Mouse (Mus musculus): ENCODE measurements around the gene Adgrl1. TPM values are rescaled to one million over a fixed set of nuclear protein-coding genes. Genes with fewer than 3 reads are reported as not detected.

Adgrl1 gene
- polyA plus RNA-seq, 2 experiments, result 38.5 to 123 TPM

GRCm38 (mm10) chr8:83876838-83877223 lies 23.1 kb upstream of the Adgrl1 start:
- peaks cover 5% of the 10 kb centered on the region; the same call in 1 of the 2 replicates for H3K27me3 ChIP-seq (ENCODE audit: control insufficient read depth, insufficient read depth, low read length)
- H3K9me3 ChIP-seq (ENCODE audit: control insufficient read depth, low read length), result no peaks in the 10 kb centered on the region
- no peak for ATAC-seq (ENCODE audit: low FRiP score, low read depth)
- peak overlapping the region; percentile 30 for H3K27ac ChIP-seq (replicated peaks; ENCODE audit: low read depth, low read length)
- H3K4me3 ChIP-seq (replicated peaks; ENCODE audit: low read length), result peak overlapping the region; percentile 73; the same call in 1 of the 2 replicates
- TF ChIP-seq POLR2A (IDR thresholded peaks at IDR 0.05; ENCODE audit: borderline replicate concordance, extremely low read depth, insufficient read depth, insufficient read length), result no peak
- 5% methylated on average over 10 of the region's 10 CpGs for WGBS
- DNase-seq (ENCODE audit: low spot score), result no peak
- H3K9ac ChIP-seq (ENCODE audit: low read depth, low read length, severe bottlenecking), result peak overlapping the region; percentile 90; the same call in 1 of the 2 replicates
- peaks cover 13% of the 10 kb centered on the region for H3K4me1 ChIP-seq (ENCODE audit: control insufficient read depth, insufficient read depth, low read length)
- H3K36me3 ChIP-seq (ENCODE audit: control insufficient read depth, insufficient read depth, low read length), result no peaks in the 10 kb centered on the region
- H3K4me2 ChIP-seq (replicated peaks; ENCODE audit: low read depth, low read length, severe bottlenecking), result peak overlapping the region; percentile 90

- Histone ChIP-seq H3K9ac (ENCODE audit: low read depth, low read length, severe bottlenecking) (no peak overlapping the region), H3K9me3 (ENCODE audit: control insufficient read depth, low read length) (no peaks in the 10 kb centered on the region), H3K4me1 (ENCODE audit: control insufficient read depth, insufficient read depth, low read length) (no peaks in the 10 kb centered on the region), H3K4me2 (replicated peaks; ENCODE audit: low read depth, low read length, severe bottlenecking) (no peak overlapping the region), H3K36me3 (ENCODE audit: control insufficient read depth, insufficient read depth, low read length) (no peaks in the 10 kb centered on the region), H3K4me3 (replicated peaks; ENCODE audit: low read length) (no peak overlapping the region), H3K27me3 (ENCODE audit: control insufficient read depth, insufficient read depth, low read length) (no peaks in the 10 kb centered on the region), H3K27ac (replicated peaks; ENCODE audit: low read depth, low read length) (no peak overlapping the region)
- no peak for ATAC-seq (ENCODE audit: low FRiP score, low read depth)
- WGBS, result 56% methylated on average over 2 of the region's 2 CpGs
- no peak for TF ChIP-seq POLR2A (IDR thresholded peaks at IDR 0.05; ENCODE audit: borderline replicate concordance, extremely low read depth, insufficient read depth, insufficient read length)
- no peak for DNase-seq (ENCODE audit: low spot score)
Observed at GRCm38 (mm10) chr8:83888409-83888808, 11.5 kb upstream of the Adgrl1 start.

- Histone ChIP-seq H3K9ac (ENCODE audit: low read depth, low read length, severe bottlenecking) (no peak overlapping the region), H3K9me3 (ENCODE audit: control insufficient read depth, low read length) (no peaks in the 10 kb centered on the region), H3K4me3 (replicated peaks; ENCODE audit: low read length) (no peak overlapping the region), H3K4me2 (replicated peaks; ENCODE audit: low read depth, low read length, severe bottlenecking) (no peak overlapping the region), H3K27me3 (ENCODE audit: control insufficient read depth, insufficient read depth, low read length) (no peaks in the 10 kb centered on the region), H3K36me3 (ENCODE audit: control insufficient read depth, insufficient read depth, low read length) (no peaks in the 10 kb centered on the region), H3K27ac (replicated peaks; ENCODE audit: low read depth, low read length) (no peak overlapping the region), H3K4me1 (ENCODE audit: control insufficient read depth, insufficient read depth, low read length) (peaks cover 2% of the 10 kb centered on the region; the same call in 1 of the 2 replicates)
- ATAC-seq (ENCODE audit: low FRiP score, low read depth) (no peak), DNase-seq (ENCODE audit: low spot score) (no peak)
- 58% methylated on average over 4 of the region's 4 CpGs for WGBS
- TF ChIP-seq POLR2A (IDR thresholded peaks at IDR 0.05; ENCODE audit: borderline replicate concordance, extremely low read depth, insufficient read depth, insufficient read length), result no peak
Observed at GRCm38 (mm10) chr8:83892061-83892460, 7.8 kb upstream of the Adgrl1 start.

- Histone ChIP-seq H3K9me3 (ENCODE audit: control insufficient read depth, low read length) (no peaks in the 10 kb centered on the region), H3K9ac (ENCODE audit: low read depth, low read length, severe bottlenecking) (no peak overlapping the region), H3K27ac (replicated peaks; ENCODE audit: low read depth, low read length) (no peak overlapping the region), H3K4me3 (replicated peaks; ENCODE audit: low read length) (no peak overlapping the region), H3K4me2 (replicated peaks; ENCODE audit: low read depth, low read length, severe bottlenecking) (no peak overlapping the region), H3K36me3 (ENCODE audit: control insufficient read depth, insufficient read depth, low read length) (no peaks in the 10 kb centered on the region), H3K27me3 (ENCODE audit: control insufficient read depth, insufficient read depth, low read length) (no peaks in the 10 kb centered on the region), H3K4me1 (ENCODE audit: control insufficient read depth, insufficient read depth, low read length) (peaks cover 17% of the 10 kb centered on the region)
- DNase-seq (ENCODE audit: low spot score) (peak; percentile 60), ATAC-seq (ENCODE audit: low FRiP score, low read depth) (no peak)
- WGBS, result 0% methylated on average over 5 of the region's 5 CpGs
- no peak for TF ChIP-seq POLR2A (IDR thresholded peaks at IDR 0.05; ENCODE audit: borderline replicate concordance, extremely low read depth, insufficient read depth, insufficient read length)
Observed at GRCm38 (mm10) chr8:83893915-83894314, 6.0 kb upstream of the Adgrl1 start.

GRCm38 (mm10) chr8:83895894-83896293 lies 4.0 kb upstream of the Adgrl1 start:
- H3K27ac ChIP-seq (replicated peaks; ENCODE audit: low read depth, low read length), result no peak overlapping the region
- TF ChIP-seq POLR2A (IDR thresholded peaks at IDR 0.05; ENCODE audit: borderline replicate concordance, extremely low read depth, insufficient read depth, insufficient read length), result no peak
- H3K4me2 ChIP-seq (replicated peaks; ENCODE audit: low read depth, low read length, severe bottlenecking), result no peak overlapping the region
- WGBS, result 11% methylated on average over 5 of the region's 5 CpGs
- no peak overlapping the region for H3K9ac ChIP-seq (ENCODE audit: low read depth, low read length, severe bottlenecking)
- H3K27me3 ChIP-seq (ENCODE audit: control insufficient read depth, insufficient read depth, low read length), result no peaks in the 10 kb centered on the region
- no peaks in the 10 kb centered on the region for H3K9me3 ChIP-seq (ENCODE audit: control insufficient read depth, low read length)
- peak; percentile 65 for DNase-seq (ENCODE audit: low spot score)
- no peak for ATAC-seq (ENCODE audit: low FRiP score, low read depth)
- H3K36me3 ChIP-seq (ENCODE audit: control insufficient read depth, insufficient read depth, low read length), result no peaks in the 10 kb centered on the region
- no peak overlapping the region for H3K4me3 ChIP-seq (replicated peaks; ENCODE audit: low read length)
- peaks cover 17% of the 10 kb centered on the region for H3K4me1 ChIP-seq (ENCODE audit: control insufficient read depth, insufficient read depth, low read length)

GRCm38 (mm10) chr8:83896461-83896860 lies 3.4 kb upstream of the Adgrl1 start:
- Histone ChIP-seq H3K4me1 (ENCODE audit: control insufficient read depth, insufficient read depth, low read length) (peaks cover 17% of the 10 kb centered on the region), H3K4me3 (replicated peaks; ENCODE audit: low read length) (no peak overlapping the region), H3K4me2 (replicated peaks; ENCODE audit: low read depth, low read length, severe bottlenecking) (0 out of 2 replicates have a peak overlapping the region, but pooled peaks have one; percentile 74), H3K9ac (ENCODE audit: low read depth, low read length, severe bottlenecking) (no peak overlapping the region), H3K27me3 (ENCODE audit: control insufficient read depth, insufficient read depth, low read length) (no peaks in the 10 kb centered on the region), H3K36me3 (ENCODE audit: control insufficient read depth, insufficient read depth, low read length) (no peaks in the 10 kb centered on the region), H3K9me3 (ENCODE audit: control insufficient read depth, low read length) (no peaks in the 10 kb centered on the region), H3K27ac (replicated peaks; ENCODE audit: low read depth, low read length) (no peak overlapping the region)
- TF ChIP-seq POLR2A (IDR thresholded peaks at IDR 0.05; ENCODE audit: borderline replicate concordance, extremely low read depth, insufficient read depth, insufficient read length), result no peak
- ATAC-seq (ENCODE audit: low FRiP score, low read depth) (no peak), DNase-seq (ENCODE audit: low spot score) (no peak)
- 84% methylated on average over 7 of the region's 7 CpGs for WGBS

Measured in limb, embryonic 14.5 days (tissue).